Mouse (Mus musculus) ES-Bruce4 (cell line): ENCODE measurements around the gene Magt1.

Experiments
- CTCF ChIP-seq: IDR thresholded peaks from one replicate; pipeline ENCODE4 v1.8.1; 2011; ENCODE audit warnings: low read depth, low read length
- EP300 ChIP-seq: IDR thresholded peaks from 2 replicates; pipeline ENCODE4 v1.6.1; 2011; ENCODE audit warnings: low read depth, low read length; ENCODE audit not compliant: insufficient read depth
- POLR2A ChIP-seq: IDR thresholded peaks from one replicate; pipeline ENCODE4 v1.8.1; 2011; ENCODE audit warnings: low read length; ENCODE audit not compliant: insufficient read depth

- no peak for TF ChIP-seq CTCF
- TF ChIP-seq POLR2A, result no peak
- TF ChIP-seq EP300, result no peak
These were observed 18.5 kb upstream of the Magt1 start for GRCm38 (mm10) chrX:106030176-106030575.
